Mouse (Mus musculus) ovary, adult 18-20 months (tissue): Measurements from ENCODE around the gene Zfp345.
A peak's percentile ranks its signal among the peaks of the same experiment; 100 is the strongest.
"Not testable (repeated sequence)": the region's sequence is repeated elsewhere in the genome, so short reads cannot be mapped to it uniquely, and the experiment has no call there.

Source experiments
- DNase-seq: peaks from one replicate; pipeline ENCODE4 v3.0.0; 2022; ENCODE audit warnings: low spot score, mixed read lengths

The Zfp345 gene

GRCm38 (mm10) chr2:150484939-150485778 lies at the start of gene Zfp345:
Gene Zfp345 (minus strand): TSS chr2:150485091.
- peak; percentile 8 for DNase-seq

GRCm38 (mm10) chr2:150525703-150526207 lies 40.9 kb upstream of the Zfp345 start:
- DNase-seq = no peak

- DNase-seq = no peak
Observed at GRCm38 (mm10) chr2:150512837-150513236, 27.9 kb upstream of the Zfp345 start.

- DNase-seq = not testable (repeated sequence)
Observed at GRCm38 (mm10) chr2:150500124-150500973, 15.5 kb upstream of the Zfp345 start.

- no peak for DNase-seq
Observed at GRCm38 (mm10) chr2:150493031-150493430, 8.1 kb upstream of the Zfp345 start.

- DNase-seq = peak; percentile 65
Observed at GRCm38 (mm10) chr2:150451180-150451919, 33.5 kb downstream of the Zfp345 start, which contains the start of gene Zfp442. Gene Zfp442 (minus strand): TSS chr2:150451486.

GRCm38 (mm10) chr2:150439084-150439483 lies 45.8 kb downstream of the Zfp345 start:
- DNase-seq = not testable (repeated sequence)
